Comparison of ENCODE assay signal across 20 mouse cellular contexts in genomic region chr11:101874978-101875377, GRCm38 (mm10). TPM values are rescaled to one million over a fixed set of nuclear protein-coding genes. Genes with fewer than 3 reads are reported as not detected.
A peak's percentile ranks its signal among the peaks of the same experiment; 100 is the strongest.
DNase-seq lines count a peak whose midpoint lies in the region; ATAC-seq lines count a peak whose summit lies in the region.
"Had no signal": no experiment of that assay in that cellular context is flagged by ENCODE, and none has a peak within 500 bp of the region (broad histone marks: within the 10 kb centered on the region; RNA-seq: fewer than 3 reads in every experiment).

No protein-coding gene starts in this region.

- no peak overlapping the region for H3K9ac ChIP-seq in hindbrain, embryonic 14.5 days
- H3K9ac ChIP-seq in hindbrain, embryonic 13.5 days: no peak overlapping the region
- H3K9ac ChIP-seq in neural tube, embryonic 13.5 days: no peak overlapping the region
- H3K9ac ChIP-seq: forebrain, embryonic 15.5 days; limb, embryonic 12.5 days; liver, embryonic 12.5 days had no signal

- no peak overlapping the region for H3K4me3 ChIP-seq in hindbrain, embryonic 14.5 days (replicated peaks; ENCODE audit: low read length)
- no peak overlapping the region for H3K4me3 ChIP-seq in hindbrain, embryonic 13.5 days
- H3K4me3 ChIP-seq in neural tube, embryonic 13.5 days: no peak overlapping the region
- no peak overlapping the region for H3K4me3 ChIP-seq in limb, embryonic 10.5 days
- H3K4me3 ChIP-seq: forebrain, embryonic 15.5 days; limb, embryonic 12.5 days; liver, embryonic 12.5 days; megakaryocyte, embryonic 14.5 days; myocyte had no signal

- no peak overlapping the region for H3K4me2 ChIP-seq in hindbrain, embryonic 14.5 days (replicated peaks)
- H3K4me2 ChIP-seq in hindbrain, embryonic 13.5 days: no peak overlapping the region
- no peak overlapping the region for H3K4me2 ChIP-seq in neural tube, embryonic 13.5 days
- H3K4me2 ChIP-seq: forebrain, embryonic 15.5 days; limb, embryonic 12.5 days; liver, embryonic 12.5 days had no signal

- WGBS in hindbrain, embryonic 14.5 days: 49% methylated on average over 4 of the region's 5 CpGs
- 63% methylated on average over 5 of the region's 5 CpGs for WGBS in hindbrain, embryonic 13.5 days
- WGBS in neural tube, embryonic 13.5 days: 66% methylated on average over 5 of the region's 5 CpGs
- WGBS in limb, embryonic 10.5 days: 47% methylated on average over 5 of the region's 5 CpGs

- no peaks in the 10 kb centered on the region for H3K36me3 ChIP-seq in hindbrain, embryonic 14.5 days (replicated peaks; ENCODE audit: control insufficient read depth, insufficient read depth)
- no peaks in the 10 kb centered on the region for H3K36me3 ChIP-seq in hindbrain, embryonic 13.5 days
- H3K36me3 ChIP-seq in neural tube, embryonic 13.5 days: no peaks in the 10 kb centered on the region
- H3K36me3 ChIP-seq in limb, embryonic 10.5 days: peaks cover 5% of the 10 kb centered on the region; the same call in 1 of the 2 replicates
- H3K36me3 ChIP-seq: forebrain, embryonic 15.5 days; limb, embryonic 12.5 days; liver, embryonic 12.5 days had no signal

- H3K4me1 ChIP-seq in hindbrain, embryonic 14.5 days (replicated peaks; ENCODE audit: control insufficient read depth, insufficient read depth, low read length): peaks cover 6% of the 10 kb centered on the region; the same call in 1 of the 2 replicates
- peaks cover 30% of the 10 kb centered on the region for H3K4me1 ChIP-seq in hindbrain, embryonic 13.5 days (replicated peaks)
- peaks cover 36% of the 10 kb centered on the region for H3K4me1 ChIP-seq in neural tube, embryonic 13.5 days (replicated peaks)
- peaks cover 67% of the 10 kb centered on the region for H3K4me1 ChIP-seq in limb, embryonic 10.5 days

- H3K27ac ChIP-seq in hindbrain, embryonic 14.5 days: no peak overlapping the region
- H3K27ac ChIP-seq in hindbrain, embryonic 13.5 days: no peak overlapping the region
- no peak overlapping the region for H3K27ac ChIP-seq in neural tube, embryonic 13.5 days (replicated peaks)
- peak overlapping the region; percentile 56; the same call in 1 of the 2 replicates for H3K27ac ChIP-seq in limb, embryonic 10.5 days
- H3K27ac ChIP-seq: forebrain, embryonic 15.5 days; liver, embryonic 12.5 days had no signal

- H3K27me3 ChIP-seq in hindbrain, embryonic 14.5 days (ENCODE audit: control insufficient read depth, insufficient read depth, low read length): no peaks in the 10 kb centered on the region
- no peaks in the 10 kb centered on the region for H3K27me3 ChIP-seq in hindbrain, embryonic 13.5 days
- no peaks in the 10 kb centered on the region for H3K27me3 ChIP-seq in neural tube, embryonic 13.5 days
- H3K27me3 ChIP-seq in limb, embryonic 10.5 days (ENCODE audit: low read depth, poor library complexity, severe bottlenecking): no peaks in the 10 kb centered on the region
- H3K27me3 ChIP-seq: forebrain, embryonic 15.5 days; limb, embryonic 12.5 days had no signal

- peak; percentile 53; the same call in 1 of the 2 replicates for ATAC-seq in hindbrain, embryonic 14.5 days (ENCODE audit: low FRiP score)
- no peak for ATAC-seq in hindbrain, embryonic 13.5 days (ENCODE audit: low FRiP score)
- peak; percentile 47; the same call in 1 of the 2 replicates for ATAC-seq in neural tube, embryonic 13.5 days (ENCODE audit: low read depth)
- ATAC-seq: forebrain, embryonic 15.5 days; inflammation-experienced regulatory T-cells, adult 6 months; liver, embryonic 12.5 days had no signal

- no peaks in the 10 kb centered on the region for H3K9me3 ChIP-seq in hindbrain, embryonic 14.5 days (ENCODE audit: control insufficient read depth, low read length)
- H3K9me3 ChIP-seq in hindbrain, embryonic 13.5 days: no peaks in the 10 kb centered on the region
- no peaks in the 10 kb centered on the region for H3K9me3 ChIP-seq in neural tube, embryonic 13.5 days
- H3K9me3 ChIP-seq in limb, embryonic 10.5 days (replicated peaks): no peaks in the 10 kb centered on the region
- H3K9me3 ChIP-seq: forebrain, embryonic 15.5 days; limb, embryonic 12.5 days; liver, embryonic 12.5 days; megakaryocyte, embryonic 14.5 days had no signal

- DNase-seq in hindbrain, embryonic 14.5 days (ENCODE audit: low spot score): peak; percentile 49
- DNase-seq in neural tube, embryonic 10.5 days (ENCODE audit: extremely low spot score, low spot score): no peak
- DNase-seq in limb, embryonic 10.5 days (ENCODE audit: low spot score): no peak
- DNase-seq in retina, postnatal 1 day: peak; percentile 70
- no peak for DNase-seq in ovary, postnatal 10 days (ENCODE audit: low spot score)
- DNase-seq: adrenal gland, postnatal 14 days; cerebellum, adult 2 months; gastrocnemius, postnatal 36 days; kidney, adult 2 months; kidney, postnatal 36 days; lung, adult 2 months; thymus, postnatal 25 days had no signal

RNA-seq across cellular contexts. Expression of gene Meox1, which starts 19.2 kb away (rescaled TPM):
- 0.63 and 0.90 TPM in 2 replicates for polyA plus RNA-seq in hindbrain, embryonic 14.5 days (2014; fragmentation: Nextera tagmentation; extraction: Ambion mirVana)
- 0.43 and 0.56 TPM in 2 replicates for polyA plus RNA-seq in hindbrain, embryonic 13.5 days (2015; fragmentation: Nextera tagmentation; extraction: Ambion mirVana)
- polyA plus RNA-seq in neural tube, embryonic 13.5 days (2015; fragmentation: Nextera tagmentation; extraction: Ambion mirVana): 1.4 and 2.5 TPM in 2 replicates
- polyA plus RNA-seq in limb, embryonic 10.5 days (2016; fragmentation: Nextera tagmentation; extraction: Ambion mirVana): 11.2 and 12.1 TPM in 2 replicates
- polyA plus RNA-seq: inflammation-experienced regulatory T-cells, adult 6 months had no signal

Comparison
In these comparisons a context has a peak if more than half of its experiments do, and no peak if none do; other contexts are left out.
1. DNase-seq: peak in hindbrain, embryonic 14.5 days (single experiment) and retina, postnatal 1 day (single experiment); none in neural tube, embryonic 10.5 days (single experiment), limb, embryonic 10.5 days (single experiment) and ovary, postnatal 10 days (single experiment).